Mouse (Mus musculus): ENCODE measurements around the gene Ntsr2.

DNA sequence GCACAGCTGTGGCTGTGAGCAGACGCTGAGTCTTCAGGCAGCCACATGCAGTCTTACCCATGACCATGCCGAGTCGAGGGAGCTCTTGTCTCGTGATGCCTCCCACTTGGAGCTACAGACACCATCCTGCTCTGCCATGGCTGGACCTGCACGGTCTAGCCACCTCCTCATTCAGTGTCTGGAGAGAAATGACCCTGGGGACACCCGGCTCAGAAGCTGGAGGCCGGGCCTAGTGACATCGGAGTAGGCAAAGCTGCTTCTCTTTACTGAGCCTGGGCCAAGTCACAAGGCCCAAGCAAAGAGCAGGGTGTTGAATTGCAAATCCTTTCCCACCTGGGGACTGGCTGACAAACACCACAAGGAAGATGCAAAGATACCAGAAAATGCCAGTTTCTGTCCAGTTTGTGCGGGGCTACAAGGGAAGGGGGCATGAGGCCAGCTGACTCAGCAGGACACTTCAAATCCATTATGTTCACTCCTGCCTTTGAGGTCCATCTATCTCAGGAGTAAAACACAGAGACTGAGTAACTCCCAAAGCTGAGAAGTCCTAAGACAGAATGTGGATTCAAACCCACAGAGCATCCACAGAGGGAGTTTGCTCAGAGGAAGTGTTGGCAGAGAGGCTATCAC is 6.3 kb upstream of the Ntsr2 start:
- TF ChIP-seq POLR2A (IDR thresholded peaks at IDR 0.05; ENCODE audit: borderline replicate concordance, control insufficient read depth, low read depth, low read length) (no peak), CTCF (IDR thresholded peaks at IDR 0.05; ENCODE audit: control insufficient read depth, insufficient read depth, low read length) (no peak)
